Mouse (Mus musculus) brain, embryonic 14.5 days (tissue): ENCODE measurements around the gene Rasa1. TPM values are rescaled to one million over a fixed set of nuclear protein-coding genes. Genes with fewer than 3 reads are reported as not detected.
A peak's percentile ranks its signal among the peaks of the same experiment; 100 is the strongest.

Experiments
- DNase-seq: peaks from one replicate; pipeline ENCODE4 v3.0.0-alpha.2; 2011; ENCODE audit warnings: low read depth
- CTCF ChIP-seq: fragments of 200-500 bp; IDR thresholded peaks from 2 replicates; pipeline ENCODE4 v1.5.1; 2012; ENCODE audit warnings: inconsistent platforms, mild to moderate bottlenecking, moderate library complexity, borderline replicate concordance; ENCODE audit not compliant: insufficient read depth, insufficient read length; ENCODE audit errors: extremely low read depth
- POLR2A ChIP-seq: fragments of 200-500 bp; IDR thresholded peaks from 2 replicates; pipeline ENCODE4 v1.6.1; 2012; ENCODE audit warnings: mild to moderate bottlenecking, inconsistent platforms, borderline replicate concordance; ENCODE audit not compliant: poor library complexity, insufficient read depth, insufficient read length, severe bottlenecking; ENCODE audit errors: extremely low read depth
- polyA plus RNA-seq: library from polyadenylated mRNA; depleted of rRNA; stranded (reverse); fragments of >200 nt; gene quantifications from 2 replicates; pipeline ENCODE4 v1.2.3, GENCODE M21; 2012; rRNA removed

The Rasa1 gene
- polyA plus RNA-seq, result 62.2 and 77.2 TPM in 2 replicates

GRCm38 (mm10) chr13:85288843-85289713, at the start of gene Rasa1:
Rasa1 (minus strand) TSS chr13:85289130.
- TF ChIP-seq POLR2A (peak; percentile 95), CTCF (no peak)
- peak; percentile 99 for DNase-seq

GRCm38 (mm10) chr13:85311547-85311946, 22.6 kb upstream of the Rasa1 start:
- peak; percentile 71 for DNase-seq
- TF ChIP-seq POLR2A (no peak), CTCF (no peak)

GRCm38 (mm10) chr13:85310968-85311367, 22.0 kb upstream of the Rasa1 start:
- no peak for TF ChIP-seq CTCF
- TF ChIP-seq POLR2A, result no peak
- peak; percentile 93 for DNase-seq

- no peak for DNase-seq
- TF ChIP-seq POLR2A (no peak), CTCF (no peak)
Measured at GRCm38 (mm10) chr13:85310483-85310882, 21.6 kb upstream of the Rasa1 start.

- DNase-seq, result no peak
- TF ChIP-seq POLR2A (no peak), CTCF (no peak)
Measured at GRCm38 (mm10) chr13:85306039-85306438, 17.1 kb upstream of the Rasa1 start.

GRCm38 (mm10) chr13:85290651-85291050, 1.7 kb upstream of the Rasa1 start:
- TF ChIP-seq POLR2A, result no peak
- no peak for TF ChIP-seq CTCF
- no peak for DNase-seq

GRCm38 (mm10) chr13:85288574-85288842, 422 bp downstream of the Rasa1 start:
- TF ChIP-seq CTCF, result no peak
- no peak for TF ChIP-seq POLR2A
- no peak for DNase-seq

- DNase-seq, result peak; percentile 67
- TF ChIP-seq POLR2A (no peak), CTCF (no peak)
Measured at GRCm38 (mm10) chr13:85287876-85288573, 905 bp downstream of the Rasa1 start.

- TF ChIP-seq POLR2A (no peak), CTCF (no peak)
- DNase-seq, result no peak
Measured at GRCm38 (mm10) chr13:85282626-85283025, 6.3 kb downstream of the Rasa1 start.

- peak; percentile 25 for DNase-seq
- no peak for TF ChIP-seq CTCF
- TF ChIP-seq POLR2A, result no peak
Measured at GRCm38 (mm10) chr13:85278951-85279350, 10.0 kb downstream of the Rasa1 start.

GRCm38 (mm10) chr13:85274572-85274971, 14.4 kb downstream of the Rasa1 start:
- DNase-seq, result no peak
- TF ChIP-seq POLR2A (no peak), CTCF (no peak)
